Mouse (Mus musculus) layer of hippocampus, postnatal 36 days (tissue): ENCODE data around the gene Ttpal. TPM values are rescaled to one million over a fixed set of nuclear protein-coding genes. Genes with fewer than 3 reads are reported as not detected.
"Not testable (repeated sequence)": the region's sequence is repeated elsewhere in the genome, so short reads cannot be mapped to it uniquely, and the experiment has no call there.

Experiments used
- DNase-seq, 2 experiments: peaks; one replicate each; pipeline ENCODE4 v3.0.0; 2022
- total RNA-seq, 2 experiments: library from RNA; stranded (reverse); gene quantifications; 2 replicates each; pipeline ENCODE4 v1.2.3; 2021

Ttpal gene
- total RNA-seq, 2 experiments from 2014 or later = 53.0 to 54.7 TPM

- DNase-seq = no peak
These were observed 8.4 kb upstream of the Ttpal start for GRCm38 (mm10) chr2:163593636-163594282.

GRCm38 (mm10) chr2:163595119-163595518 is 7.0 kb upstream of the Ttpal start:
- no peak for DNase-seq

- DNase-seq = no peak
These were observed 5.8 kb upstream of the Ttpal start for GRCm38 (mm10) chr2:163596057-163596872.

GRCm38 (mm10) chr2:163596873-163597155 is 5.3 kb upstream of the Ttpal start:
- DNase-seq = no peak

GRCm38 (mm10) chr2:163597661-163598060 is 4.5 kb upstream of the Ttpal start:
- peak in 1 of 2 experiments; percentile 34 for DNase-seq

- peak; percentile 37 to 54 for DNase-seq
These were observed 2.9 kb upstream of the Ttpal start for GRCm38 (mm10) chr2:163599226-163599625.

GRCm38 (mm10) chr2:163601066-163601465 is 1.0 kb upstream of the Ttpal start:
- no peak for DNase-seq

GRCm38 (mm10) chr2:163601712-163602100 is 408 bp upstream of the Ttpal start:
- DNase-seq = no peak

- DNase-seq = no peak
These were observed 4.0 kb downstream of the Ttpal start for GRCm38 (mm10) chr2:163606161-163606560.

GRCm38 (mm10) chr2:163608008-163608407 is 5.9 kb downstream of the Ttpal start:
- no peak for DNase-seq

- DNase-seq = no peak
These were observed 7.3 kb downstream of the Ttpal start for GRCm38 (mm10) chr2:163609281-163609975.

- DNase-seq = no peak
These were observed 9.1 kb downstream of the Ttpal start for GRCm38 (mm10) chr2:163611176-163611575.

GRCm38 (mm10) chr2:163613206-163613605 is 11.1 kb downstream of the Ttpal start:
- no peak for DNase-seq

GRCm38 (mm10) chr2:163613990-163614389 is 11.9 kb downstream of the Ttpal start:
- DNase-seq = no peak

GRCm38 (mm10) chr2:163615401-163615800 is 13.3 kb downstream of the Ttpal start:
- DNase-seq = no peak

GRCm38 (mm10) chr2:163615906-163616651 is 14.0 kb downstream of the Ttpal start:
- no peak for DNase-seq

GRCm38 (mm10) chr2:163616652-163617227 is 14.6 kb downstream of the Ttpal start:
- no peak for DNase-seq

- DNase-seq = no peak
These were observed 15.2 kb downstream of the Ttpal start for GRCm38 (mm10) chr2:163617232-163617863.

- DNase-seq = no peak
These were observed 15.8 kb downstream of the Ttpal start for GRCm38 (mm10) chr2:163617874-163618273.

- DNase-seq = no peak
These were observed 18.3 kb downstream of the Ttpal start for GRCm38 (mm10) chr2:163620451-163620850.

GRCm38 (mm10) chr2:163621401-163621800 is 19.3 kb downstream of the Ttpal start:
- DNase-seq = not testable (repeated sequence)

- no peak for DNase-seq
These were observed 29.1 kb downstream of the Ttpal start for GRCm38 (mm10) chr2:163631223-163631622.
